Mouse (Mus musculus): ENCODE results near the gene Rab31. TPM values are rescaled to one million over a fixed set of nuclear protein-coding genes. Genes with fewer than 3 reads are reported as not detected.

Gene Rab31
- polyA plus RNA-seq, 1 experiment from 2014 or later: 71.6 TPM

- H3K36me3 ChIP-seq: peaks cover 6% of the 10 kb centered on the region; the same call in 1 of the 2 replicates
- H3K9me3 ChIP-seq: no peaks in the 10 kb centered on the region; the same call in none of the 2 replicates
- H3K27ac ChIP-seq: no peak overlapping the region
- H3K4me1 ChIP-seq (replicated peaks): 0 out of 2 replicates have a peak, but pooled peaks cover 9% of the 10 kb centered on the region
- no peak overlapping the region for H3K4me3 ChIP-seq (replicated peaks)
- ATAC-seq: no peak
- H3K27me3 ChIP-seq: no peaks in the 10 kb centered on the region
- no peak overlapping the region for H3K4me2 ChIP-seq (replicated peaks)
- 85% methylated on average over 6 of the region's 6 CpGs for WGBS
- H3K9ac ChIP-seq (replicated peaks): no peak overlapping the region
Measured at GRCm38 (mm10) chr17:65748997-65749396, 23.6 kb downstream of the Rab31 start.

DNA sequence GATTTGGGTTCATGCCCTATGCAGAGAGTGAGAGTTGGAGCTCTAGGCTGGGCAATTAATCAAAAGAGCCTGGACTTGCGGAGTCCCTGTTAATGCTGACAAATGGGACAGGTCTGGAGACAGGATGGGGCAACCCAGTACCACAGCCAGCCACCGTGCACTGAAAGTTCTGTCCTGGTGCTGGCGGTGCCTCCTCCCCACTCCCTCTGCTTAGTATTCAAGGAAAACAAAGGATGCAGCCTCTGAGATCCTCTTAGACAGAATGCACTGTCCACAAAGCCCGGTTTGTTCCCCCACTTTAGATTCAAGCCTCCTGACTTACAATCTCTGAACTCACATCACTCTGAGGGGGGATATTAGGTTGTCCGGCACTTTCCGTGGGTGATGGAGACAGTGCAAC is 26.2 kb downstream of the Rab31 start:
- no peak for ATAC-seq
- Histone ChIP-seq H3K9me3 (no peaks in the 10 kb centered on the region), H3K27ac (no peak overlapping the region), H3K27me3 (no peaks in the 10 kb centered on the region), H3K4me3 (replicated peaks) (no peak overlapping the region), H3K36me3 (no peaks in the 10 kb centered on the region), H3K4me1 (replicated peaks) (peaks cover 35% of the 10 kb centered on the region), H3K4me2 (replicated peaks) (no peak overlapping the region), H3K9ac (replicated peaks) (no peak overlapping the region)
- 55% methylated on average over 6 of the region's 6 CpGs for WGBS

- no peak for ATAC-seq
- Histone ChIP-seq H3K4me1 (replicated peaks) (peaks cover 35% of the 10 kb centered on the region), H3K4me2 (replicated peaks) (no peak overlapping the region), H3K27me3 (no peaks in the 10 kb centered on the region), H3K4me3 (replicated peaks) (no peak overlapping the region), H3K36me3 (no peaks in the 10 kb centered on the region), H3K9ac (replicated peaks) (no peak overlapping the region), H3K27ac (peak overlapping the region; percentile 44), H3K9me3 (no peaks in the 10 kb centered on the region)
- 79% methylated on average over 11 of the region's 11 CpGs for WGBS
Measured at GRCm38 (mm10) chr17:65743664-65744330, 28.8 kb downstream of the Rab31 start.

- Histone ChIP-seq H3K9me3 (no peaks in the 10 kb centered on the region), H3K27me3 (no peaks in the 10 kb centered on the region), H3K36me3 (no peaks in the 10 kb centered on the region), H3K9ac (replicated peaks) (no peak overlapping the region), H3K4me2 (replicated peaks) (no peak overlapping the region), H3K27ac (peak overlapping the region; percentile 84), H3K4me1 (replicated peaks) (peaks cover 35% of the 10 kb centered on the region), H3K4me3 (replicated peaks) (no peak overlapping the region)
- 43% methylated on average over 4 of the region's 4 CpGs for WGBS
- ATAC-seq: peak; percentile 49
Measured at GRCm38 (mm10) chr17:65742969-65743368, 29.6 kb downstream of the Rab31 start.

DNA sequence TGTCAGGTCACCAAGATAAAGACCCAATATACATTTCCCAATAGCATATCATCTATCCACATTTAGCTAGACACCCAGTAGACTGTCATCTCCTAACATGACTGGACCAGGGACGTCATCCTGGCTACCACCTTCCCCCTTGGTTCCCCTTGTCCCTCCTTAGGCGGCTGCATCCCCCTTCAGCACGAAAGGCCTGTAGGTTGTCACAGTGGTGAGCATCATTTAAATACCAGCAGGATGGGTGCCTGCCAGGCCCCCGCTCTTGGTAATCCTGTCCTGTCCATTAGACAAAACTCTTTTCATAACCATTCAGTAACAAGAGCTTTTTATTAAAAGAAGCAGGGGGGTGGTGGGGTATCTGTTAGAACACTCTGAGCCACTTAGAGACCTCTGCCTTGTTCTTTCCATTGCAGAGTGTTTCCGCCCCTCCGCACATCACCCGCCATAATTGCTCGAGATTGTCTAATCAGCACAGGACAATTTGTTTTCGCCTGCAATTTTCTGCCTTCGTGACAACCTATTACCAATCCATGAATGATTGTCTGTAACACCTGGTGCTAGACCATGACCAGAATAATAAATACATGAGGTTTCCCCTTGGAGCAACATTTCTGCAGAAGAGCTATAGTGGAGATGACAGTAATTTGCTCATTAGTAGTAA is 30.2 kb downstream of the Rab31 start:
- H3K27ac ChIP-seq: peak overlapping the region; percentile 84
- H3K4me3 ChIP-seq (replicated peaks): no peak overlapping the region
- H3K9me3 ChIP-seq: no peaks in the 10 kb centered on the region
- ATAC-seq: peak; percentile 85
- H3K27me3 ChIP-seq: no peaks in the 10 kb centered on the region
- H3K9ac ChIP-seq (replicated peaks): no peak overlapping the region
- WGBS: 29% methylated on average over 10 of the region's 10 CpGs
- H3K4me2 ChIP-seq (replicated peaks): peak overlapping the region; percentile 17; the same call in 1 of the 2 replicates
- H3K36me3 ChIP-seq: no peaks in the 10 kb centered on the region
- peaks cover 35% of the 10 kb centered on the region for H3K4me1 ChIP-seq (replicated peaks)

DNA sequence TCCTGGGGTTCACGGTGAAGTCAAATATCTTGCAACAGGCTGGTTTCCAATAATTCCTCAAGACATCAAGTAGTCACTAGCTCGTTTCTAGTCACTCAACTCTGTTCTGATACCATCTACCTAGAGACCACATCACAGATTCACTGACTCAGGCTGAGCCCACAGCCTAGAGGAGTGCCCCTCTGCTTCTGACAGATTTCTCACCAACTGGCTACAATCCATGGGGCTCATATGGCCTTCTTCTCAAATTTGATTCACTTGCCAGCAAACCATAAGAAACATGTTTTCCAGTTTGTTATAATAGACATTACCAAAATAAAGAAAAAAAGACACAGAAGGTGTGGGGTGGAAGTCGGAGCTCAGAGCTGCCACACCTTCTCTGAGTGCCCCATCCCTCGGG is 31.0 kb downstream of the Rab31 start:
- no peak overlapping the region for H3K4me3 ChIP-seq (replicated peaks)
- no peak overlapping the region for H3K4me2 ChIP-seq (replicated peaks)
- H3K4me1 ChIP-seq (replicated peaks): peaks cover 33% of the 10 kb centered on the region
- peak overlapping the region; percentile 84 for H3K27ac ChIP-seq
- H3K9me3 ChIP-seq: no peaks in the 10 kb centered on the region
- 88% methylated on average over 4 of the region's 4 CpGs for WGBS
- no peak overlapping the region for H3K9ac ChIP-seq (replicated peaks)
- ATAC-seq: no peak
- H3K27me3 ChIP-seq: no peaks in the 10 kb centered on the region
- H3K36me3 ChIP-seq: no peaks in the 10 kb centered on the region

DNA sequence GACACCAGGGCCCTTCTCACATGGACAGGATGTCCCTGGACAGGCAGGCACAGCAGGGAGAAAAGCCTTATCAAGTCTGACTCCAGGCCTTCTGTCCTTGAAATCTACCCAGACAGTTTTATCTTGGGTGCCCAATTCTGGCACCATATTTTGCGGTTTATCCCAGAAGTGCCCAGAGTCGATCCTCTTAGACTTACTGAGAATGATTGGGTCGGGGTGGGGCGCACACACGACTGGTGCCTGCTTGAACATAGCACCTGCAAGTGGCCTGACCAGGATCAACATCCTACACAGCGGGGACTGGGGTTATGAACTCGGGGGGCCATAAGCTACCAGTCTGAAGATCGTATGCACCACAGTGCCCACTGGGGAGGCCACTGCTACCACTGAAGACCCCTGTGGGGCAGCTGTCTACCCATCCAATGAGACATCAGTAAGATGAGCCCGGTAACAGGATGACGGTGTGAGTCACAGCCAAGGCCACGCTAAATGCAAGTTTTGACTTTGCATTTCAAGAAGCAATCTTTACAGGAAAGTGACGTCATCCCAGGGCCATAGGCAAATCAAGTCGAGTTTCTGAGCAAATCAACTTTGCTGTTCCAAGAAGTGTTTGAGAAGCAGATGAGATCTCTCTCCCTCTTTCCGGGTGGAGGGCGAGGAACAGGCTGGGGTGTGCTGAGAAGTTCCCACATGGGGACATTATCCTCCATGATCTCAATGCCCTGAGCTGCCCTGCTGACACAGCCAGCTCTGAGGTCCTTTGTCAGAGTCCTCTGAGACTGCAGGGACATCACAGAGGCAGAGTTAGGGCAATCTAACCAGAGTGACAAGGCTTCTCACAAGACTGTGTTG is 32.5 kb downstream of the Rab31 start:
- Histone ChIP-seq H3K4me3 (replicated peaks) (no peak overlapping the region), H3K36me3 (no peaks in the 10 kb centered on the region), H3K4me2 (replicated peaks) (no peak overlapping the region), H3K27me3 (no peaks in the 10 kb centered on the region), H3K4me1 (replicated peaks) (peaks cover 27% of the 10 kb centered on the region), H3K27ac (no peak overlapping the region), H3K9me3 (no peaks in the 10 kb centered on the region), H3K9ac (replicated peaks) (no peak overlapping the region)
- 89% methylated on average over 15 of the region's 15 CpGs for WGBS
- no peak for ATAC-seq

DNA sequence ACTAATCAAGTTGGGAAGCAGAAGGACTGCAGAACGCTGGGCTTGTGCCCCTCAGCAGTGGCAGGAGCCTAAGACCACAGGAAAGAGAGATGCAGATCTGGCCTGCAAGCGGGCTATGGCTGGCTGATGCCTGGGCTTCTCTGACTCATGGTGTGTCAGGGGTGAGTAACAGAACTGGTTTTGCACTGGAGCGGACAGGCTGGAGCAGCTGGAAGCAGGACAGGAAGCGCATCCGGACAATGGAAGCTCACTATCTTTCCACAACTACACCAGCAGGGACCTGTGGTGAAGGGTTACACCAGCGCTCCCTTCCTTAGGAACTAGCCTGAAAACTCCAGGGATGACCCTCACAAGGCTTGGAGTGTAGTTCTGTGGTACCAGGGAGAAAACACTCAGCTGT is 34.9 kb downstream of the Rab31 start:
- H3K4me1 ChIP-seq (replicated peaks): peaks cover 12% of the 10 kb centered on the region
- H3K4me3 ChIP-seq (replicated peaks): no peak overlapping the region
- no peaks in the 10 kb centered on the region for H3K9me3 ChIP-seq
- 94% methylated on average over 6 of the region's 6 CpGs for WGBS
- no peaks in the 10 kb centered on the region for H3K27me3 ChIP-seq
- no peak overlapping the region for H3K4me2 ChIP-seq (replicated peaks)
- ATAC-seq: no peak
- H3K36me3 ChIP-seq: no peaks in the 10 kb centered on the region
- no peak overlapping the region for H3K9ac ChIP-seq (replicated peaks)
- no peak overlapping the region for H3K27ac ChIP-seq

- H3K9ac ChIP-seq (replicated peaks): no peak overlapping the region
- no peaks in the 10 kb centered on the region for H3K9me3 ChIP-seq
- H3K4me1 ChIP-seq (replicated peaks): peaks cover 8% of the 10 kb centered on the region
- H3K27ac ChIP-seq: no peak overlapping the region
- WGBS: 91% methylated on average over 5 of the region's 5 CpGs
- H3K36me3 ChIP-seq: no peaks in the 10 kb centered on the region
- no peak overlapping the region for H3K4me3 ChIP-seq (replicated peaks)
- no peak for ATAC-seq
- H3K4me2 ChIP-seq (replicated peaks): no peak overlapping the region
- H3K27me3 ChIP-seq: no peaks in the 10 kb centered on the region
Measured at GRCm38 (mm10) chr17:65737175-65737574, 35.4 kb downstream of the Rab31 start.

DNA sequence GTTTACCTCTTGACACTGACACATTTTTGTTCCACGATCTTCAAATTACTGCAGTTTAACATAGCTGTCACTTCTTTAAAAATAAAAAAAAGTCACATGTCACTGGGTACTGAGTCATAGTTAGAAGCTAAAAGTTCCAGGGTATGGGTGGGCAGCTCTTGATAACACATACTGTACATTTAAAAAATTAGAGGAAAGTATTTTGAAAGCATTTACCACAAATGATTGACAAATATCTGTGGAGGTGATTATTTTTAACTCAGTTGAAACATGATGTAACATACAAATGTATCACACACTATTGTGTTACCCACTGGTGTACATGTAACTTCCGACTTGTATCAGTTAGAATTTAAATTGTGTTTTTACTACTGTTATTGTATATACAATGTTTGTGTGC is 37.5 kb downstream of the Rab31 start:
- no peaks in the 10 kb centered on the region for H3K9me3 ChIP-seq
- H3K36me3 ChIP-seq: no peaks in the 10 kb centered on the region
- H3K4me2 ChIP-seq (replicated peaks): no peak overlapping the region
- no peaks in the 10 kb centered on the region for H3K4me1 ChIP-seq (replicated peaks)
- H3K4me3 ChIP-seq (replicated peaks): no peak overlapping the region
- H3K27ac ChIP-seq: no peak overlapping the region
- no peak for ATAC-seq
- no peak overlapping the region for H3K9ac ChIP-seq (replicated peaks)
- WGBS: 89% methylated on average over 2 of the region's 2 CpGs
- H3K27me3 ChIP-seq: no peaks in the 10 kb centered on the region

- H3K4me2 ChIP-seq (replicated peaks): no peak overlapping the region
- no peak overlapping the region for H3K4me3 ChIP-seq (replicated peaks)
- no peaks in the 10 kb centered on the region for H3K4me1 ChIP-seq (replicated peaks)
- no peaks in the 10 kb centered on the region for H3K9me3 ChIP-seq
- H3K27me3 ChIP-seq: no peaks in the 10 kb centered on the region
- ATAC-seq: no peak
- no peak overlapping the region for H3K27ac ChIP-seq
- H3K36me3 ChIP-seq: no peaks in the 10 kb centered on the region
- WGBS: 86% methylated on average over 4 of the region's 4 CpGs
- H3K9ac ChIP-seq (replicated peaks): no peak overlapping the region
Measured at GRCm38 (mm10) chr17:65732666-65733065, 39.9 kb downstream of the Rab31 start.

DNA sequence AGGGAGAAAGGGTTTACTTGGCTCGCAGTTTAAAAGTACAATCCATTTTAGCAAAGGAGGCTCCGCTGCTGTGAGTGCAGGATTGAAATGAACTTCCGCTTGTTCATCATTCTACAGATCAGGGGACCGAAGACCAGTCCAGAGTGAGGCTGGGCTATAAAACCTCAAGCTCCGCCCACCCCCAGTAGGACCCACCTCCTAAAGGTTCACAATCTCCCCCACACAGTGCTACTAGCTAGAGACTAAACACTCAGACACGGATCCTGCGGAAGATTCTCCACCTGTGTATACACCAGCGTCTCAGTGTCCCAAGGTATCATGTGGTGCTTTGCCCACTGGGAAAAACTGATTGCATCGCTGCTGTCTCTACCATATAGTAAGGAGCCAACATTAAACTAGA is 40.8 kb downstream of the Rab31 start:
- Histone ChIP-seq H3K4me1 (replicated peaks) (no peaks in the 10 kb centered on the region), H3K9ac (replicated peaks) (no peak overlapping the region), H3K27me3 (no peaks in the 10 kb centered on the region), H3K4me2 (replicated peaks) (no peak overlapping the region), H3K9me3 (no peaks in the 10 kb centered on the region), H3K36me3 (no peaks in the 10 kb centered on the region), H3K27ac (no peak overlapping the region), H3K4me3 (replicated peaks) (no peak overlapping the region)
- 93% methylated on average over 9 of the region's 9 CpGs for WGBS
- ATAC-seq: no peak

All from midbrain, embryonic 13.5 days (tissue).